Mouse (Mus musculus) olfactory bulb, adult 2 months (tissue): ENCODE measurements around the gene Fxyd5.

Experiments used
- CTCF ChIP-seq: fragments of 200-500 bp; IDR thresholded peaks from 2 replicates; pipeline ENCODE4 v1.5.1; 2012; ENCODE audit warnings: low read depth, mild to moderate bottlenecking, low read length, moderate library complexity; ENCODE audit not compliant: insufficient read depth
- POLR2A ChIP-seq: fragments of 200-500 bp; IDR thresholded peaks from 2 replicates; pipeline ENCODE4 v1.6.1; 2012; ENCODE audit warnings: mild to moderate bottlenecking, low read depth, low read length, moderate library complexity; ENCODE audit not compliant: insufficient read depth

- TF ChIP-seq CTCF (no peak), POLR2A (no peak)
These were observed 40.7 kb upstream of the Fxyd5 start for GRCm38 (mm10) chr7:31082831-31083588.
